Mouse (Mus musculus) megakaryocyte, embryonic 14.5 days (primary cell): ENCODE measurements around the gene Oxct1. TPM values are rescaled to one million over a fixed set of nuclear protein-coding genes. Genes with fewer than 3 reads are reported as not detected.

Source experiments
- H3K27me3 ChIP-seq: replicated peaks from 2 replicates; pipeline ENCODE3; 2012; ENCODE audit warnings: inconsistent platforms
- H3K36me3 ChIP-seq: replicated peaks from 2 replicates; pipeline ENCODE3; 2012; ENCODE audit warnings: low read length, inconsistent platforms, mixed read lengths
- H3K4me1 ChIP-seq: 2 replicates; pipeline ENCODE4 v1.6.1; 2012; ENCODE audit warnings: inconsistent platforms
- H3K4me3 ChIP-seq: replicated peaks from 2 replicates; pipeline ENCODE3; 2012; ENCODE audit warnings: moderate library complexity, mild to moderate bottlenecking, inconsistent platforms
- H3K9me3 ChIP-seq: 2 replicates; pipeline ENCODE4 v1.6.1; 2012; ENCODE audit warnings: inconsistent platforms
- FLI1 ChIP-seq: IDR thresholded peaks from 2 replicates; pipeline ENCODE4 v1.6.1; 2012; ENCODE audit warnings: low read length, inconsistent platforms, mixed read lengths
- GATA1 ChIP-seq: IDR thresholded peaks from 3 replicates; pipeline ENCODE4 v1.6.1; 2012; ENCODE audit warnings: mixed read lengths, low read length, inconsistent platforms, borderline replicate concordance
- polyA plus RNA-seq: library from polyadenylated mRNA; stranded (reverse); fragments of >175 nt; gene quantifications from 2 replicates; pipeline ENCODE4 v1.2.3, GENCODE M21; 2012; ENCODE audit warnings: low replicate concordance; ENCODE audit not compliant: insufficient read depth

The Oxct1 gene
- polyA plus RNA-seq: 2.0 and 15.4 TPM in 2 replicates

DNA sequence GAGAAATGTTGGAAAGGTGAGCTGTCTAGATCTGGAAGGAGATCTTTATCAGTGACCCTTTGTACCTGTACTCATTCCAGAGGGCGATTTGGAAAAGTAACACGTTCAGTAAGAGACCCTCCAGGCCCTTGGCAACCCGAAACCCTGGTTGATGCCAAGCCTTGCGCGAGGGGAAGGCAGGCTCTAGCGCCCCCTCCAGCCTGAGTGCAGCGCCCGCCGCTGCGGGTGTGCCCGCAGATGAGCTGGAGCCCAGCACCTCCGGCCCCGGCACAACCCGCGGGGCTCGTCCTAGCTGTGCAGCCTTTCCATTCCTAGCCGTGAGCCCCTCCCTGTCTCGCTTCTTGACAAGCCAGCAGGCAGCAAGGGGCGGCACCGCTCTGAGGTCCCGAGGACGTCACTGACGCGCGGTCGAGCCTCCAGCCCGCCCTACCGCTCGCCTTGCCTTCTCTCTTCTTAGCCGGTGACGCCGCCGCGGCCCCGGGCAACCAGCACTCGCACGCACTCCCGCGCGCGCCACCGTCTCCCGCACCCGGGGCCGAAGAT is at the start of gene Oxct1:
Gene Oxct1, plus strand, starts transcription at position 153 of the 543 bp plus-strand sequence.
- no peaks in the 10 kb centered on the region for H3K36me3 ChIP-seq
- no peaks in the 10 kb centered on the region for H3K9me3 ChIP-seq
- H3K27me3 ChIP-seq: no peaks in the 10 kb centered on the region
- H3K4me1 ChIP-seq: peaks cover 45% of the 10 kb centered on the region
- H3K4me3 ChIP-seq: peak within 1 kb of the TSS; percentile 97
- TF ChIP-seq FLI1 (no peak), GATA1 (no peak)

- no peak overlapping the region for H3K4me3 ChIP-seq
- no peaks in the 10 kb centered on the region for H3K9me3 ChIP-seq
- no peak for TF ChIP-seq GATA1
- no peak for TF ChIP-seq FLI1
- peaks cover 13% of the 10 kb centered on the region for H3K4me1 ChIP-seq
- H3K27me3 ChIP-seq: no peaks in the 10 kb centered on the region
- peaks cover 29% of the 10 kb centered on the region for H3K36me3 ChIP-seq
These were observed 47.9 kb upstream of the Oxct1 start for GRCm38 (mm10) chr15:3978279-3978678.

DNA sequence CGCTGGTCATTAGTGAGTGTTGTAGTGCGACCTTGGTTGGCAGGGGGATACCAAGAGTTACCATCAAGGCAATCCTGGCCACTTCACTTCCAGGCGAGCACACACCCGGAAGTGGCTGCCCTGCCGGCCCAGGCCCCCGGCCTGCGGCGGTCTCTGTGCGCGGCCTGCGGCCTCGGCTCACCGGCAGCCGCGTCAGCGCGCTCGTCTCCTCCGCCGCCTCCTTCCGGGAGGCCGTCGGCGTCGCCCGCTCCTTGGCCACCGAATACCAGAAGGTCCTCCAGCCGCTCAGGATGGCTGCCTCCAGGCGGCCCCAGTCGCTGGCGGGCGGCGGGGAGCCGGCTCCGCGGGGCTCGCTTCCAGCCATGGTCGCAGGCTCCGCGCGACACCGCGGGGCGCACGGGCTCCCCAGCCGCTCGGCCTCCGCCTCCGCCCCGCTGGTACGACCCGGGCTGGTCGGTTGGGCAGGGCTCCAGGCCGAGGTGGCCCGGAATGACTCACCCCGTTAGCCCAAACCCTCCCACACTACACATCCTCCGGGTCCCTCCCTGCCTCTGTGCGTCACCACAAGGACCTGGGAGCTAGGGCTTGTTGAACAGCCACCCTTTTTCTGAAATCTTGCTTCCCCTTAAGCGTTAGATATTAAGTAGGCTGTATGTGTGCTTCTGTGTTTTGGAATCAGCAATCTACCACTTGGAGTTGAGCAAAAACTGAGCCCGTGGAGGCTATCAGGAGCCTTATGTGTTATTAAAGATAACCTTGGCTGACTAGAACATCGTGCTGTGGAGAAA is 46.9 kb upstream of the Oxct1 start, which contains the start of gene Fbxo4:
Gene Fbxo4, minus strand, starts transcription at position 513 of the 788 bp plus-strand sequence.
- Histone ChIP-seq H3K36me3 (peaks cover 39% of the 10 kb centered on the region), H3K9me3 (no peaks in the 10 kb centered on the region), H3K4me3 (peak within 1 kb of the TSS; percentile 93), H3K4me1 (peaks cover 13% of the 10 kb centered on the region), H3K27me3 (no peaks in the 10 kb centered on the region)
- no peak for TF ChIP-seq GATA1
- TF ChIP-seq FLI1: no peak

- peak overlapping the region; percentile 93 for H3K4me3 ChIP-seq
- peaks cover 19% of the 10 kb centered on the region for H3K4me1 ChIP-seq
- TF ChIP-seq GATA1 (no peak), FLI1 (no peak)
These were observed 46.3 kb upstream of the Oxct1 start for GRCm38 (mm10) chr15:3979871-3980270.

DNA sequence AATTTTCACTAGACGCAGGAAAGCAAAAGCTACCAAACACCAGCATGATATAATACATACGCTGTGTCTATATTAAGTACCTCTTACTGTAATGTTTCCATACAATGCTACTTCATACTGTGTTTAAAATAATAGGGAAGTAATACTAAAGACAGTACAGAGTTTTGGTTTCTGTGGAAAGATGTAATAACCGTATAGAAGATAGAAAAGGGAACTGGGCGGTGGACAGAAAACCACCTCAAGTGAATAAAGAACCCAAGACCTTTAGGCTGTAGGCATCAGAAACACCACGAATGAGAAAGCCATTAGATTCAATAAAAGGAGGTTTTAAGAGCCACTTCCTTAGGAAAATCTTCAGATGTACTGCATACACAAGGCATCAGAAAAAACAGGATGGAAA is 43.5 kb upstream of the Oxct1 start:
- Histone ChIP-seq H3K27me3 (no peaks in the 10 kb centered on the region), H3K36me3 (peaks cover 58% of the 10 kb centered on the region), H3K4me3 (no peak overlapping the region), H3K4me1 (peaks cover 23% of the 10 kb centered on the region), H3K9me3 (no peaks in the 10 kb centered on the region)
- TF ChIP-seq FLI1 (no peak), GATA1 (no peak)

More at GRCm38 (mm10) chr15:3979871-3980270, 46.3 kb upstream of the Oxct1 start:
- Histone ChIP-seq H3K36me3 (peaks cover 41% of the 10 kb centered on the region), H3K27me3 (no peaks in the 10 kb centered on the region), H3K9me3 (no peaks in the 10 kb centered on the region)

- Histone ChIP-seq H3K36me3 (peaks cover 78% of the 10 kb centered on the region), H3K4me1 (peaks cover 14% of the 10 kb centered on the region; the same call in 1 of the 2 replicates), H3K27me3 (no peaks in the 10 kb centered on the region), H3K9me3 (no peaks in the 10 kb centered on the region), H3K4me3 (no peak overlapping the region)
- TF ChIP-seq FLI1 (no peak), GATA1 (no peak)
These were observed 41.3 kb upstream of the Oxct1 start for GRCm38 (mm10) chr15:3984876-3985275.

DNA sequence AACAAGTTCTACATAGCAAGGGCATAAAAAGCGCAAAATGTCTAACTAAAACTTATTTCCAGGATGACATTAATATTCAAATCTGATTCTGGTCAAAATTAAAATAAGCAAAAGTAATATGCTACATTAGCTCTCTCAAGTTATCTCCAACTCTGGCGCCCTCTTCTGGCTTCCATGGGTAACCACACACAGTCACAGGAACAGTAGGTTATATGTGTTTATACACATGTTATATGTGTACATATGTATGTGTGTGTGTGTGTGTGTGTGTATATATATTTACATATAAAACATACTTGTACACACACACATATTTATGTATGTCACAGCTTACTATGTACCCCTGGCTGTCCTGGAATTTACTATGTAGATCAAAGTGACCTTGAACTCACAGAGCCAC is 38.2 kb upstream of the Oxct1 start:
- Histone ChIP-seq H3K9me3 (no peaks in the 10 kb centered on the region), H3K27me3 (no peaks in the 10 kb centered on the region), H3K36me3 (peaks cover 92% of the 10 kb centered on the region), H3K4me3 (no peak overlapping the region), H3K4me1 (peaks cover 10% of the 10 kb centered on the region; the same call in 1 of the 2 replicates)
- TF ChIP-seq FLI1: no peak
- TF ChIP-seq GATA1: no peak

DNA sequence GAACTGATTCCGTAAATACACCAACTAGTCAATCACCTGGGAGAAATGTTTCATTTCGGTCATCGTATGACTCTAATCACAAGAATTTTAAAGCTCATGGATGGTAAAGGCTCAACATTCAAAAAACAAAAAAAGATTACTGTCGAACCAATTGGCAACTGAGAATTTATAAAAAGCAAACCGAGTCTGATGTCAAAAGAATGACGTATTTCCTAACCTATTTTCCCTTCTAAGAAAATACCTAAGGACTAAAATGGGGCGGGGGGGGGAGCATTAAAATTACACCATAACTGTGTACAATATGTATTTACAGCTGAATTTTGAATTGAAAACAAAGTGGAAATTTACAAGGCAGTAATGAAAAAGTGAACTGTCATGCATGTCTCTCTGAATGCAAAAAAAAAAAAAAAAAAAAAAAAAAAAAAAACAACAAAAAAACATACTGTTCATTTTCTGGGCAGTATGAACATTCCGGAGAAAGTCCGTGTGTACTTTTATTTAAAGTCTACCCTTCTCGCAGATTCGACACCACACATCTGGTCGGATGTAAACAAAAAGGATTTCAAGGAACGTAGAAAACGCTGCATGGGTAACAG is 31.2 kb upstream of the Oxct1 start:
- H3K4me3 ChIP-seq: peak overlapping the region; percentile 99
- H3K9me3 ChIP-seq: no peaks in the 10 kb centered on the region
- H3K27me3 ChIP-seq: no peaks in the 10 kb centered on the region
- peaks cover 26% of the 10 kb centered on the region for H3K36me3 ChIP-seq
- no peak for TF ChIP-seq FLI1
- TF ChIP-seq GATA1: no peak
- H3K4me1 ChIP-seq: peaks cover 19% of the 10 kb centered on the region

GRCm38 (mm10) chr15:3995448-3996266 is 30.5 kb upstream of the Oxct1 start, which contains the start of gene AW549877:
TSS of gene AW549877 (minus strand) at chr15:3995744.
- TF ChIP-seq GATA1: no peak
- no peak for TF ChIP-seq FLI1
- H3K36me3 ChIP-seq: peaks cover 19% of the 10 kb centered on the region
- no peaks in the 10 kb centered on the region for H3K27me3 ChIP-seq
- peak within 1 kb of the TSS; percentile 99 for H3K4me3 ChIP-seq
- H3K9me3 ChIP-seq: no peaks in the 10 kb centered on the region
- H3K4me1 ChIP-seq: peaks cover 19% of the 10 kb centered on the region
